Mouse (Mus musculus) liver, adult (tissue): ENCODE results near the gene Plch2.

Experiments
- GATA4 ChIP-seq: IDR thresholded peaks from 2 replicates; pipeline ENCODE4 v1.6.1; 2014; ENCODE audit warnings: mild to moderate bottlenecking, low read length; ENCODE audit not compliant: insufficient replicate concordance

Plch2 gene

DNA sequence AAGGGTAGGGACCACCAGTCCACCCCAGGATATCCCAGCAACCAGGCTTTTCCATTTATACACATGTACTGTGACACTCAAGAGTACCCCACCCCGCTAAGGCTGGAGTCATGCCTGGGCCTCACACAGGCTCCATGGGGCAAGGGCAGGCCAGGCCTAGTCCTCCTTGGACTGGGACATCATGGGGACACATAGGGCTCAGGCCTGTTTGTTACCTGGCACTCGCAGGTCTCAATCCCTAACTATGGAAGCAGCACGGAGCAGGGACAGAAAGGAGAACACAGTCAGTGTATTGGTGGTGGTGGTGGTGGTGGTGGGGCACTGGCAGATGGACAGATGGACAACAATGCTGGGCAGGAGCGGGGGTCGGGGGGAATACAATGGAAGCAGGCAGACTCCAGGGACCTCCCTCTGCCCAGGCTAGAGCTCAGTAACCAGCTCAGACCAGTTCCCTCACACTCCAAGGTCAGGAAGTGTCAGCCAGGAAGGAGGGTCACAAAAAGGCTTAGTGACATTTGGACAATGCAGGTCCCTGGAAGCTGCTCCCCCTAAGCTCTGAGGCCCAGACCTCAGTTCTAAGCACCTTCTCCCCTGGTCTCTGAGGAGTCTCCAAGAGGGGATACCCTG lies 71.3 kb downstream of the Plch2 start:
- TF ChIP-seq GATA4 = no peak

DNA sequence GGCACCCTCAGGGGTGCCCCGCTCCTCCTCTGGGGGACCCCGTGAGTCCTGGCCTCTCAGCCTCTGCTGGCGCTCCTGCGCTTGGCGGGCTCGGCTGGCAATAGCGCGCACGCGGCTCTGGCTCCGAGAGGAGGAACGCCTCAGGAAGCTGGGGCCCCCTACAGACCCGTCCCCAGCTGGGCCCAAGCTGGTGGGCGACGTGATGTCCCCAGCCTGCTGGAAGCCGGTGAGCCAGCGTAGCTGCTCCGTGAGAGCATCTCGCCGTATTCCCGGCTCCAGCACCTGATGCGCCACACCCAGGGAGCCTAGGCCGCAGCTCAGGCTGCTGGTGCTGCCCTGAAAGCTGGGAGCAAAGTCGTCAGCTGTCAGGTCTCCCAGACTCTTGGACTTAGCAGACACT lies 72.8 kb downstream of the Plch2 start:
- TF ChIP-seq GATA4 = no peak

DNA sequence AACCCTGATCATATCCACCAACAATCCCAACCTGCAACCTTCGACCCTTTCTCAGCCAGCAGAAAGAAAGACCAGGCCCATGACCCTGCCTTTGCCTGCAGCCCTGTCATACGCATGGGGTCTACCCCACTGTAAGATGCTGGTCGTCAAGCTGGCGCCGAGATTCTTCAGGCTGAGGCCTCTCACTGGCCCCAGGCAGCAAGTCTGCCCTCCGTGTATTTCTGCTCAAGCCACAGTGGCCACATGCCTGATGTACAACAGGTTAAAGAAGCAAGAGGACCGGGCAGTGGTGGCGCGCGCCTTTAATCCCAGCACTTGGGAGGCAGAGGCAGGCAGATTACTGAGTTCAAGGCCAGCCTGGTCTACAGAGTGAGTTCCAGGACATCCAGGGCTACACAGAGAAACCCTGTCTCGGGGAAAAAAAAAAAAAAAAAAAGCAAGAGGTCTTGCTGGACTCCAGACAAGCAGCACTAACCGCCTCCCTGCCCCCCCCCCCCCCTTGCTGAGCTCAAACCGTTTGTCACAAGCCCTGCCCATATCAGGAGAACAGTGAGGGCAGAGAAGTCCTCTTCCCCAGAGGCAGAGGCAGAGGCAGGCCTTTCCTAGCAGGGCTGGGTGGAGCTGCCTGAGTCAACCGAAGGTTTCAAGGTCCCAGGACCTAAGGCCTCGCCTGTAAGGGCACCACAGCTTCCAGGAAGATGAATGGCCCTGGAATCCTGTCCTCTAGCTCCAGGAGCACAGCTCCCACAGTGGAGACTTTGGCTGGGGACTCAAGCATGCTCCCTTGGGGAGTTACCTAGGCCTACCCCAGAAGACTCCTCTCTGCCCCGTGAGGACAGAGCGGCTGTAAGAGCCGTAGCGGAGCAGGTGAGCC lies 74.1 kb downstream of the Plch2 start:
- TF ChIP-seq GATA4 = no peak

DNA sequence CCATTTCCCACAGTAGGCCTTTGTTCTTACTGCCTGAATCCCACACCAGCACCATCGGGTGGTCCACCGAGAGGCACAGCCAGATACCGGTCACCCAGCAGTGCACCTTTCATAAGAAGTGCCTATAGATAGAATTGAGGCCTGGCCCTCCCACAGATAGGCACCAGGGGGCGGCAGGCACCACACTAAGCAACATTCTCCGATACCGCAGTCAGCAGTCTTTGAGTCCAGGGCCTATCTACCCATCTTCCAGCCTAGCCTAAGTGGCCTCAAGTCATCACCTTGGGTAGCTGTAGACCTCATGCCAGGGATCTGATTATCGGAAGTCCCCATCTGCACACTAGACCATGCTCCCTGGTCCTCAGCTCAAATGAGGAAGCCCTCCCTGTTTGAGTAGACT lies 75.1 kb downstream of the Plch2 start:
- TF ChIP-seq GATA4 = no peak

DNA sequence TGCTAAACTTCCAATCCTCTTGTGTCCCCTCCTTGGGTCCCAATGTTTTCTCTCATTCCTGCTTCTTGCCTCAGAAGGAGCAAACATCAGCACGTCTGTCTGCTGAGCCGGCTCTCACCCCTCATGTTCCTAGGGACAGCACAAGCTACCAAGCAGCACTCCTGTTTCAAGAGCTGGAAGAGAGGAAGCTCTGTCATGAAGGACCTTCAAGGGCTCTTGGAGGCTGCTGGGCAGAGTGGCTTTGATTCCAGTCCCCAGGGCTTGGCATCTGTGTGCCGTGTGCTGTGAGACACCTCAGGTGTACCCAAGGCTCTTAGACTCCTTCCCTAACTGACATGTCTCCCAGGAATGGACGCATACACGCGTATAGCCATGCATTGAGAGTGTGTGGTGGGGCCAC lies 75.5 kb downstream of the Plch2 start:
- no peak for TF ChIP-seq GATA4

DNA sequence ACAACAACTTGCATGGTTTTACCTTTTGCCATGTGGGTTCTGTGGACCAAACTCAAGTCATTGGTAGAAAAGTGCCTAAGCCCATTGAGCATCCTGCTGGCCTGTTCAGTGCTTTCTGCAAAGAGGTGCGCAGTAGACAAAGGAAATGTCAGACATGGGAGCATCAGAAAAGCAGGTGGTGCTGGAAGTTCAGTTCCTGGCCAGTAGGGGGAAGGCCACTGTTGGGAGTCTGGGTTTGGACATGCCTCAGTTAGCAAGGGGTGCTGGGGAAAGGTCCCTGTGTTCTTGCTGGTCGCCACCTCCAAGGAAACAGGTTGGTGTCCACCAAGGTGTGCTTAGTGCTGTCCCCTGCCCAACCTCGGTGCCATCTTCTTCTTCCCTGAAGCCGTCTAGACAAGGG lies 76.5 kb downstream of the Plch2 start:
- TF ChIP-seq GATA4 = no peak

DNA sequence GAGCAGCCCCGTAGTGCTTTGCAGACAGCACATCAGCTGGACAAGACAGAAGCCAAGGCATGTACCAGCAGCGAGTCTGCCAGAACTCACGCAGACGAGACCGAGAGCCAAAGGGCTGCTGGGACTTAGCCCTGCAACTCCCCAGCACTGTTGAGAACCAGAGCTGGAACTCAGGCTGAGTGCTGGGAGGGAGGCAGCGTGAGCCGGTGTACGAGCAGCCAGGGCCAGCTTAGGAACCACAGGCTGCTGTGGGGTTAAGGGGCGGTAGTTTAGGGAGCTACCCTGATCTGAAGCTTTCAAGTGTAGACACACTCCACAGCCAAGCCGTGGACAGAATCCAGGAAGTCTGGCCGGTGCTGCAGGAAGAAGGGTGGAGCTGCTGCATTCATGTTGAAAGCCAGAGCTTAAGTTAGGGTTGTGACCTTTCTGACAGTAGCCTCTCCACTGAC lies 82.4 kb downstream of the Plch2 start:
- no peak for TF ChIP-seq GATA4

DNA sequence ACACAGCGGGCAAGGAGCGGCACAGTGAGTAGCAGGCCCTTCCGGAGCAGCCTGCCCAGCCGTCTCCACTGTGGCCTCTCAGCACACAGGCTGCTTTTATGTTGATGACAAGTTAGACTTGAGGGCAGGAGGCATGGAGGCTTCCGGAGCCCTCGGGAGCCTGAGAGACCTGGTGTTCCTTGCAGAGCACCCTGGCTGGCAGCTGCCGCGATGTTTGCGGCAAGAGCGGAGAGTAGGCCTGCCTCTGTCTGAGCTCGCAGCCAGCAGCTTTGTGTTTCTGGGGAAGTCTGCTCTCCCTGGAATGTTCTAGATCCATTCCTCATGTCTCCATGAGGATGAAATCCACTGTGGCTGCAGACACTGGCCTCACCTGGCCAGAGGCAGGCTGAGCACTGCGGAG lies 84.0 kb downstream of the Plch2 start:
- TF ChIP-seq GATA4 = no peak

DNA sequence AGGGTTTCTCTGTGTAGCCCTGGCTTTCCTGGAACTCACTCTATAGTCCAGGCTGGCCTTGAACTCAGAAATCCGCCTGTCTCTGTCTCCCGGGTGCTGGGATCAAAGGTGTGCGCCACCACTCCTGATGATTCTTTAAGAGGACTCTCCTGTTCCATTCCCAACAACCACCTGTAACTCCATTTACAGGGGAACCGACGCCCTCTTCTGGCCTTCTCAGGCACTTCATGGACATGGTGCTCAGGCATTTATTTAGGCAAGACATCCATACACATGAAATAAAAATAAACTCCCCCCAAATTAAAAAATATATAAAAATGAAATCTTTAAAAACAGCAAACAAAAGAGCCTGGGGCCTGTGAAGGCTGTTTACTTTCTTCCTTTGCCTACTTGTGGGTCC lies 89.4 kb downstream of the Plch2 start:
- no peak for TF ChIP-seq GATA4

DNA sequence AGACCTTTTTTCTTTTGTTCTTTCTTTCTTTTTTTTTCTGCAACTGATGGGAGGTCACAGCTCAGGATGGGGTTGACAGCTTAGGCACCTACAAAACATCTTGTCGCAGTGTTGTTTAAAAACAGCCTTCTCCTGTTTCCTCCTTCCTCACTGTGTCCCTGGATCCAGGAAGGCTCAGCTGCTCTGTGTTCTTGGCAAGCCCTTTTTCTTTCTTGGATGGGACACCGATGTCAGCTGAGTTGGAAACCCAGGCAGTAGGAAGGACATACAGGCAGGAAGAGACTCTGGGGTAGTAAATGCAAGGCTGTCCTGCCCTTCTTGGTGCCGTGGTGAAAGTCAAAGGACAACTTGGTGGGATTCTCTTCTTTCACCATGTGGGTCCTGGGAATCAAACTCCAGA lies 90.7 kb downstream of the Plch2 start:
- no peak for TF ChIP-seq GATA4

DNA sequence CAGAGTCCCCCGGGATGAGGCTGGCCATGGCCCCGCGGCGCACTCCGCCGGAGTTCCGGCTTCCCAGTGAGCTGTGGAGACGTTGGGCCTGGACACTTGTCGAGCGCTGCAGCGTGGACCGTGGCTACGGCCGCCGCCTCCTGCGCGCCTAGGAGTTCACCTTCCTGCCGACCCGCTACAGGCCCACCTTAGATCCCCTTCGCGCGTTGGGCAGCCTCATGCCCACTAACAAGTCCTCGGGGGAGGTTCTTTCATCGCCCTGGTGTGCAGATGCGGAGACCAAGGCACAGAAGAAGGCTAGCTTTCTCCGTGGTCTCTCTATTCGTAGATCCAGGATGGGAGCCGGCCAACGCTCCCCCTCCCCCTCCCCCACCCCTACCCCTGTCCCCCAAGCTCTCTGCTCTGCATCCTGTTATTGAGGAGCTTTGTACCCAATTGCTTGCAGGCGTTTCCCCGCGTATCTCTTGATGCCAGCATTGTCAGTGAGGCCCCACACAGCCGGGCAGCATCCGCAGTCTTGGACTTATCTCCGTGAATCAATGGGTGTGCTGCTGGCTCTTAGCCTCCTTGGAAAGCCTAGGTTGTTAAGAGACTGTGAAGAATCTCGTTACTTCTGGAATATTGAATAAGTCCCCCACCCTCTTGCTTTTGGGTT lies 91.9 kb downstream of the Plch2 start:
- no peak for TF ChIP-seq GATA4

DNA sequence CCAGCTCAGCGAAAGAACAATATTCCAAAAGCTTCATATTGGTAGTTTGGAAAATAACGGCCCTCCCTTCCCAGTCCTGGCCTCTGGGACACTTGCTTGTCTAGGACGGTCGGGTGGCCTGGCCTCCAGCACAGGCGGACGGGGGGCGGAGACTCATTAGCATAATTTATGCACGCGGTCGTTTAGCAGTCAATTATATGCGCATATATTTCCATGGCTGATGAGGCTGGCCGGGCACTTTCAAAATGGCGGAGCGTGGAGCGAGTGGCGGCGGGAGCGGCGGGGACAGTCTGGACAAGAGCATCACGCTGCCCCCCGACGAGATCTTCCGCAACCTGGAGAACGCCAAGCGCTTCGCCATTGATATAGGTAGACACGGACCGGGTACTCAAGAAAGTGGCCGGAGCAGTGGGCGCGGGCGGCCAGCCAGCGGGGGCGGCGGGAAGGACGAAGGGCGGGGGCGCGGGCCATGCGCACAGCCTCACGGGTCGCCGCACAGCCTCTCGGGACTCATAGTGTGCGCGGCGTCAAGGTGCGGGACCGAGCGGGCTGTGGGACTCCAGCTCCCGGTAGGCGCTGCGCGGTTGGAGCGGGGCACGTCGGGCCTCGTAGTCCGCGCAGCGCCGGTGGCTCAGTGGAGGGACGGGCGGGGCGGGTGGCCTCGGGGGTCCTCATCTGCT lies 92.5 kb downstream of the Plch2 start, which contains the start of gene Pank4:
TSS of gene Pank4 (plus strand) at position 223 of the 680 bp plus-strand sequence.
- TF ChIP-seq GATA4 = no peak

DNA sequence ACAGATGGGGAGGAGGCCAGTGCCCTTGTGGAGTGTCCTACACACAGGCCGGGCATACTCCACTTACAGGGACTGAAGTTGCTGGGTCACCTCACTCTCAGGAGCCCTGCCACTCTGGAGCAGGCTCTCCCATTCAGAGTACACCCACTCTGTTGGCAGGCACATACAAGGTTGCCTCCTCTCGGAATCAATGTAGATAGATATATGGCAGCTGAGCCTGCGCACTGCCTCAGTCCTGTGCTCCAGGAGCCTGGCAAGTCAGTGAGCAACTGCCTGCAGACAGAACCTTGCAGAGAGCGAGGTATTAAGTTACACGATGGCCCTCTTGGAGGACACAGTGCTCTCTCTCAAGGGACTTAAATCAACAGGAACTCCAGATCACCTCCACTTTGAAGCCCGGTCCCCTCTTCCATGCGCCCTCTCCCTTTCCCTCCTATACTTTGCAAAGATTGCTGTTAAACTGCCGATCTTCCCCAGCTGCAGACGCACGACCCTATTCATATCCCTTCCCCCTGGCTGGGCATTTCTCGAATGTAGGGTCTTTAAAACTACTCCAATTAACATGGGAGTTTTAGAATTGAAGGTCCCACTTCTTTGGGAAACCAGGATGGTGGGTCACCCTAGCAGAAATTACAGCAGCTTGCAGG lies 93.3 kb downstream of the Plch2 start:
- no peak for TF ChIP-seq GATA4

DNA sequence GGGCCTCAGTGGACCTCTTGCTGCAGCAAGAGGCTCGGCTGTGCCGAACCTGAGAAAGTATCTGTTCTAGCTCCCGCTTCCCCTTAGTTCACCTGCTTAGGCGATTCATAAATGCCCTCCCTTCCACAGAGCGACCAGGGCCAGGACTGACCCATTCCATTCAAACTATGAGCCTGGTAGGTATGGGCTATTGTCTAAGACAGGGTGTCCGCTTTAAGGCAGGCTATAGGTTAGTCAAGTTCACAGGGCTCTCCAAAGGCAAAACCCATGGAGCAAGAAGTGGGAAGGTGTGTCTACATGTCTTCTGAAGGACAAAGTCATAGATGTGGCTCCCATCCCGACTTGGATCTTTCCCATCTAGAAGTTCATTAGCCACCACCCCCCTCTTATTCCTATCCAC lies 93.9 kb downstream of the Plch2 start:
- no peak for TF ChIP-seq GATA4

DNA sequence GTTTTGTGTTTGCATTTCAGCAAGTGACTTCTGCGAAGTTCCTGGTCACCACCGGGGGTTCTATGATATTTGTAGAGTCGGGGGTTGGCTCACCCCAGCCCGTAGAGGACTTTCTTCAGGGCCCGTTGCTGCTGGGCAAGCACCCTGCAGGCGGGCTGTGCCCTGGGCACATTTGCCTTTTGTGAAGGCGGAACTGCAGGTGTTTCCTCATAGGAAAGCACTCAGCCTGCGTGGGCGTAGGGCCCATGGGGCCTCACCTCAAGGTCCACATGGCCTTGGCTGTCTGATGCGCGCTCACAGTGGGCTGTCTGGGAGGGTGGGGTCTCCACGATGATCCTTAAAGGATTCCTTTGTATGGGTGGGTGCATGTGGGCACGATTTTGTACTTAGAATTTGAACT lies 94.7 kb downstream of the Plch2 start:
- TF ChIP-seq GATA4 = no peak
